Mouse (Mus musculus) cerebellum, postnatal 36 days (tissue): ENCODE results near the gene Shank3.

ENCODE experiments used
- DNase-seq, 2 experiments: peaks; one replicate each; pipeline ENCODE4 v3.0.0; 2021 to 2022; ENCODE audit warnings: mixed read lengths in 2 of 2

Gene Shank3

GRCm38 (mm10) chr15:89477806-89478205 lies 21.6 kb upstream of the Shank3 start:
- DNase-seq, result no peak

- DNase-seq, result no peak
These were observed 20.8 kb upstream of the Shank3 start for GRCm38 (mm10) chr15:89478622-89479021.

GRCm38 (mm10) chr15:89480584-89480983 lies 18.8 kb upstream of the Shank3 start:
- DNase-seq, result peak; percentile 78 to 80

GRCm38 (mm10) chr15:89488182-89488581 lies 11.2 kb upstream of the Shank3 start:
- no peak for DNase-seq

GRCm38 (mm10) chr15:89488611-89489117 lies 10.8 kb upstream of the Shank3 start:
- no peak for DNase-seq

GRCm38 (mm10) chr15:89494970-89495369 lies 4.5 kb upstream of the Shank3 start:
- no peak for DNase-seq

GRCm38 (mm10) chr15:89496131-89496530 lies 3.3 kb upstream of the Shank3 start:
- DNase-seq, result no peak

- DNase-seq, result no peak
These were observed 2.6 kb upstream of the Shank3 start for GRCm38 (mm10) chr15:89496841-89497240.

GRCm38 (mm10) chr15:89497391-89498048 lies 1.9 kb upstream of the Shank3 start:
- no peak for DNase-seq

GRCm38 (mm10) chr15:89498049-89498960 lies 1.1 kb upstream of the Shank3 start:
- DNase-seq, result peak; percentile 51 to 60

- peak; percentile 51 to 67 for DNase-seq
These were observed 379 bp downstream of the Shank3 start for GRCm38 (mm10) chr15:89499784-89500220.

- DNase-seq, result peak; percentile 40 to 42
These were observed 883 bp downstream of the Shank3 start for GRCm38 (mm10) chr15:89500221-89500791.

- no peak for DNase-seq
These were observed 1.9 kb downstream of the Shank3 start for GRCm38 (mm10) chr15:89501321-89501720.

- DNase-seq, result no peak
These were observed 5.4 kb downstream of the Shank3 start for GRCm38 (mm10) chr15:89504838-89505237.

- no peak for DNase-seq
These were observed 8.3 kb downstream of the Shank3 start for GRCm38 (mm10) chr15:89507751-89508150.

GRCm38 (mm10) chr15:89512679-89513078 lies 13.3 kb downstream of the Shank3 start:
- no peak for DNase-seq

GRCm38 (mm10) chr15:89521951-89522350 lies 22.5 kb downstream of the Shank3 start:
- peak; percentile 50 to 62 for DNase-seq

- peak; percentile 41 to 51 for DNase-seq
These were observed 23.3 kb downstream of the Shank3 start for GRCm38 (mm10) chr15:89522566-89523282.

GRCm38 (mm10) chr15:89523283-89523832 lies 23.9 kb downstream of the Shank3 start:
- DNase-seq, result peak; percentile 72 to 75

- DNase-seq, result peak in 1 of 2 experiments; percentile 27
These were observed 24.7 kb downstream of the Shank3 start for GRCm38 (mm10) chr15:89524001-89524571.

- DNase-seq, result peak; percentile 60 to 68
These were observed 25.4 kb downstream of the Shank3 start for GRCm38 (mm10) chr15:89524611-89525415.
